Mouse (Mus musculus) gastrocnemius, postnatal 10 days (tissue): ENCODE results near the gene Prph2. TPM values are rescaled to one million over a fixed set of nuclear protein-coding genes. Genes with fewer than 3 reads are reported as not detected.

Source experiments
- DNase-seq: peaks from one replicate; pipeline ENCODE4 v3.0.0; 2021; ENCODE audit warnings: mixed read lengths
- total RNA-seq, 2 experiments: library from RNA; stranded (reverse); gene quantifications; 2 replicates each; pipeline ENCODE4 v1.2.3; 2021

Prph2 gene
- total RNA-seq, 2 experiments from 2014 or later = not detected

- peak; percentile 41 for DNase-seq
Measured at GRCm38 (mm10) chr17:46890843-46891594, 19.2 kb upstream of the Prph2 start.

- no peak for DNase-seq
Measured at GRCm38 (mm10) chr17:46895426-46895825, 14.8 kb upstream of the Prph2 start.

- DNase-seq = no peak
Measured at GRCm38 (mm10) chr17:46897221-46897950, 12.9 kb upstream of the Prph2 start.

- DNase-seq = no peak
Measured at GRCm38 (mm10) chr17:46900941-46901340, 9.3 kb upstream of the Prph2 start.

GRCm38 (mm10) chr17:46903876-46904490 is 6.3 kb upstream of the Prph2 start:
- DNase-seq = peak; percentile 78

GRCm38 (mm10) chr17:46912331-46912730 is 2.1 kb downstream of the Prph2 start:
- DNase-seq = no peak

GRCm38 (mm10) chr17:46915129-46915528 is 4.9 kb downstream of the Prph2 start:
- no peak for DNase-seq

- no peak for DNase-seq
Measured at GRCm38 (mm10) chr17:46918951-46919350, 8.7 kb downstream of the Prph2 start.

GRCm38 (mm10) chr17:46920855-46921254 is 10.6 kb downstream of the Prph2 start:
- DNase-seq = no peak

- DNase-seq = no peak
Measured at GRCm38 (mm10) chr17:46926192-46926591, 15.9 kb downstream of the Prph2 start.

GRCm38 (mm10) chr17:46926941-46927340 is 16.7 kb downstream of the Prph2 start:
- DNase-seq = no peak

GRCm38 (mm10) chr17:46927781-46928180 is 17.5 kb downstream of the Prph2 start:
- DNase-seq = no peak

- no peak for DNase-seq
Measured at GRCm38 (mm10) chr17:46929277-46929676, 19.0 kb downstream of the Prph2 start.

- DNase-seq = no peak
Measured at GRCm38 (mm10) chr17:46929897-46930296, 19.6 kb downstream of the Prph2 start.

GRCm38 (mm10) chr17:46932961-46933360 is 22.7 kb downstream of the Prph2 start:
- DNase-seq = no peak

- DNase-seq = peak; percentile 57
Measured at GRCm38 (mm10) chr17:46933557-46934348, 23.5 kb downstream of the Prph2 start.

GRCm38 (mm10) chr17:46940461-46940860 is 30.2 kb downstream of the Prph2 start:
- no peak for DNase-seq

- no peak for DNase-seq
Measured at GRCm38 (mm10) chr17:46942421-46942820, 32.2 kb downstream of the Prph2 start.

GRCm38 (mm10) chr17:46946276-46946675 is 36.0 kb downstream of the Prph2 start:
- no peak for DNase-seq

GRCm38 (mm10) chr17:46958045-46958444 is 47.8 kb downstream of the Prph2 start:
- DNase-seq = no peak

- DNase-seq = no peak
Measured at GRCm38 (mm10) chr17:46960216-46960615, 50.0 kb downstream of the Prph2 start.

GRCm38 (mm10) chr17:46962153-46962552 is 51.9 kb downstream of the Prph2 start:
- no peak for DNase-seq
